Mouse (Mus musculus): ENCODE data around the gene Osbpl2. TPM values are rescaled to one million over a fixed set of nuclear protein-coding genes. Genes with fewer than 3 reads are reported as not detected.

Gene Osbpl2
- polyA plus RNA-seq (2012; rRNA removed): 45.3 and 48.2 TPM in 2 replicates

GRCm38 (mm10) chr2:180118661-180119438 lies at the start of gene Osbpl2:
Gene Osbpl2 (plus strand): TSS chr2:180119306.
- peak within 1 kb of the TSS; percentile 75 for H3K4me3 ChIP-seq (ENCODE audit: insufficient read depth, low read length)
- 0 out of 2 replicates have a peak within 1 kb of the TSS, but pooled peaks have one; percentile 5 for H3K27ac ChIP-seq (ENCODE audit: insufficient read depth, low read length)
- TF ChIP-seq POLR2A (IDR thresholded peaks at IDR 0.05; ENCODE audit: extremely low read depth, insufficient read depth, low read length): peak; percentile 62; the same call in 1 of the 2 replicates
- no peak for TF ChIP-seq CTCF (IDR thresholded peaks at IDR 0.05; ENCODE audit: extremely low read depth, insufficient read depth, low read length)
- peaks cover 20% of the 10 kb centered on the region for H3K4me1 ChIP-seq (ENCODE audit: control insufficient read depth, insufficient read depth, low read length)

- Histone ChIP-seq H3K4me3 (ENCODE audit: insufficient read depth, low read length) (peak overlapping the region; percentile 57), H3K27ac (ENCODE audit: insufficient read depth, low read length) (no peak overlapping the region), H3K4me1 (ENCODE audit: control insufficient read depth, insufficient read depth, low read length) (peaks cover 3% of the 10 kb centered on the region; the same call in 1 of the 2 replicates)
- TF ChIP-seq CTCF (IDR thresholded peaks at IDR 0.05; ENCODE audit: extremely low read depth, insufficient read depth, low read length) (no peak), POLR2A (IDR thresholded peaks at IDR 0.05; ENCODE audit: extremely low read depth, insufficient read depth, low read length) (no peak)
Observed at GRCm38 (mm10) chr2:180069770-180070480, 49.2 kb upstream of the Osbpl2 start.

- peaks cover 3% of the 10 kb centered on the region; the same call in 1 of the 2 replicates for H3K4me1 ChIP-seq (ENCODE audit: control insufficient read depth, insufficient read depth, low read length)
- peak within 1 kb of the TSS; percentile 57 for H3K4me3 ChIP-seq (ENCODE audit: insufficient read depth, low read length)
- TF ChIP-seq POLR2A (IDR thresholded peaks at IDR 0.05; ENCODE audit: extremely low read depth, insufficient read depth, low read length) (peak; percentile 64; the same call in 1 of the 2 replicates), CTCF (IDR thresholded peaks at IDR 0.05; ENCODE audit: extremely low read depth, insufficient read depth, low read length) (no peak)
- H3K27ac ChIP-seq (ENCODE audit: insufficient read depth, low read length): peak within 1 kb of the TSS; percentile 26; the same call in 1 of the 2 replicates
Observed at GRCm38 (mm10) chr2:180070481-180071453, 48.3 kb upstream of the Osbpl2 start, which contains the start of gene Mtg2. Gene Mtg2 (plus strand): TSS chr2:180070588.

GRCm38 (mm10) chr2:180071671-180072070 lies 47.4 kb upstream of the Osbpl2 start:
- TF ChIP-seq POLR2A (IDR thresholded peaks at IDR 0.05; ENCODE audit: extremely low read depth, insufficient read depth, low read length) (no peak), CTCF (IDR thresholded peaks at IDR 0.05; ENCODE audit: extremely low read depth, insufficient read depth, low read length) (no peak)
- H3K4me3 ChIP-seq (ENCODE audit: insufficient read depth, low read length): no peak overlapping the region; the same call in 1 of the 2 replicates
- H3K4me1 ChIP-seq (ENCODE audit: control insufficient read depth, insufficient read depth, low read length): peaks cover 3% of the 10 kb centered on the region; the same call in 1 of the 2 replicates
- no peak overlapping the region for H3K27ac ChIP-seq (ENCODE audit: insufficient read depth, low read length)

GRCm38 (mm10) chr2:180072886-180073285 lies 46.2 kb upstream of the Osbpl2 start:
- Histone ChIP-seq H3K27ac (ENCODE audit: insufficient read depth, low read length) (no peak overlapping the region), H3K4me1 (ENCODE audit: control insufficient read depth, insufficient read depth, low read length) (peaks cover 3% of the 10 kb centered on the region; the same call in 1 of the 2 replicates), H3K4me3 (ENCODE audit: insufficient read depth, low read length) (no peak overlapping the region)
- TF ChIP-seq CTCF (IDR thresholded peaks at IDR 0.05; ENCODE audit: extremely low read depth, insufficient read depth, low read length) (no peak), POLR2A (IDR thresholded peaks at IDR 0.05; ENCODE audit: extremely low read depth, insufficient read depth, low read length) (no peak)

GRCm38 (mm10) chr2:180077622-180078021 lies 41.5 kb upstream of the Osbpl2 start:
- Histone ChIP-seq H3K27ac (ENCODE audit: insufficient read depth, low read length) (no peak overlapping the region), H3K4me3 (ENCODE audit: insufficient read depth, low read length) (no peak overlapping the region), H3K4me1 (ENCODE audit: control insufficient read depth, insufficient read depth, low read length) (no peaks in the 10 kb centered on the region)
- no peak for TF ChIP-seq CTCF (IDR thresholded peaks at IDR 0.05; ENCODE audit: extremely low read depth, insufficient read depth, low read length)
- no peak for TF ChIP-seq POLR2A (IDR thresholded peaks at IDR 0.05; ENCODE audit: extremely low read depth, insufficient read depth, low read length)

- peaks cover 2% of the 10 kb centered on the region; the same call in 1 of the 2 replicates for H3K4me1 ChIP-seq (ENCODE audit: control insufficient read depth, insufficient read depth, low read length)
- TF ChIP-seq POLR2A (IDR thresholded peaks at IDR 0.05; ENCODE audit: extremely low read depth, insufficient read depth, low read length) (no peak), CTCF (IDR thresholded peaks at IDR 0.05; ENCODE audit: extremely low read depth, insufficient read depth, low read length) (no peak)
- H3K27ac ChIP-seq (ENCODE audit: insufficient read depth, low read length): no peak overlapping the region
- H3K4me3 ChIP-seq (ENCODE audit: insufficient read depth, low read length): no peak overlapping the region
Observed at GRCm38 (mm10) chr2:180080680-180081079, 38.4 kb upstream of the Osbpl2 start.

- peaks cover 4% of the 10 kb centered on the region for H3K4me1 ChIP-seq (ENCODE audit: control insufficient read depth, insufficient read depth, low read length)
- no peak overlapping the region for H3K4me3 ChIP-seq (ENCODE audit: insufficient read depth, low read length)
- no peak for TF ChIP-seq POLR2A (IDR thresholded peaks at IDR 0.05; ENCODE audit: extremely low read depth, insufficient read depth, low read length)
- TF ChIP-seq CTCF (IDR thresholded peaks at IDR 0.05; ENCODE audit: extremely low read depth, insufficient read depth, low read length): no peak
- H3K27ac ChIP-seq (ENCODE audit: insufficient read depth, low read length): no peak overlapping the region
Observed at GRCm38 (mm10) chr2:180083063-180083462, 36.0 kb upstream of the Osbpl2 start.

All from cortical plate, adult 2 months (tissue).